Mouse (Mus musculus): ENCODE data around the gene Anxa9.
A peak's percentile ranks its signal among the peaks of the same experiment; 100 is the strongest.
"Not testable (repeated sequence)": the region's sequence is repeated elsewhere in the genome, so short reads cannot be mapped to it uniquely, and the experiment has no call there.

The Anxa9 gene

GRCm38 (mm10) chr3:95307100-95307499, at the start of gene Anxa9:
Anxa9 (minus strand) TSS chr3:95307176.
- DNase-seq, result no peak

- DNase-seq, result not testable (repeated sequence)
Observed at GRCm38 (mm10) chr3:95355911-95356544, 49.1 kb upstream of the Anxa9 start.

GRCm38 (mm10) chr3:95349491-95349890, 42.5 kb upstream of the Anxa9 start:
- no peak for DNase-seq

- DNase-seq, result not testable (repeated sequence)
Observed at GRCm38 (mm10) chr3:95348343-95348742, 41.4 kb upstream of the Anxa9 start.

- DNase-seq, result no peak
Observed at GRCm38 (mm10) chr3:95346454-95346853, 39.5 kb upstream of the Anxa9 start.

- not testable (repeated sequence) for DNase-seq
Observed at GRCm38 (mm10) chr3:95343356-95344000, 36.5 kb upstream of the Anxa9 start.

GRCm38 (mm10) chr3:95338251-95338650, 31.3 kb upstream of the Anxa9 start:
- no peak for DNase-seq

GRCm38 (mm10) chr3:95337345-95337744, 30.4 kb upstream of the Anxa9 start:
- DNase-seq, result no peak

GRCm38 (mm10) chr3:95331528-95331927, 24.6 kb upstream of the Anxa9 start:
- DNase-seq, result no peak

- no peak for DNase-seq
Observed at GRCm38 (mm10) chr3:95328803-95329404, 21.9 kb upstream of the Anxa9 start.

- DNase-seq, result no peak
Observed at GRCm38 (mm10) chr3:95324454-95325144, 17.6 kb upstream of the Anxa9 start.

GRCm38 (mm10) chr3:95323429-95323828, 16.5 kb upstream of the Anxa9 start:
- no peak for DNase-seq

- DNase-seq, result no peak
Observed at GRCm38 (mm10) chr3:95319701-95320625, 13.0 kb upstream of the Anxa9 start.

GRCm38 (mm10) chr3:95319110-95319509, 12.1 kb upstream of the Anxa9 start:
- DNase-seq, result no peak

GRCm38 (mm10) chr3:95318548-95318947, 11.6 kb upstream of the Anxa9 start:
- no peak for DNase-seq

- peak; percentile 39 to 66 for DNase-seq
Observed at GRCm38 (mm10) chr3:95317414-95318080, 10.6 kb upstream of the Anxa9 start.

GRCm38 (mm10) chr3:95315844-95316550, 9.0 kb upstream of the Anxa9 start:
- no peak for DNase-seq

GRCm38 (mm10) chr3:95315094-95315843, 8.3 kb upstream of the Anxa9 start:
- peak; percentile 89 to 91 for DNase-seq

- no peak for DNase-seq
Observed at GRCm38 (mm10) chr3:95314486-95315093, 7.6 kb upstream of the Anxa9 start, which contains the start of gene Cers2. Cers2 (plus strand) TSS chr3:95314791.

GRCm38 (mm10) chr3:95314075-95314474, 7.1 kb upstream of the Anxa9 start:
- no peak for DNase-seq
